Mouse (Mus musculus): Measurements from ENCODE around the gene Gli3. TPM values are rescaled to one million over a fixed set of nuclear protein-coding genes. Genes with fewer than 3 reads are reported as not detected.

Gli3 gene
- total and polyA plus RNA-seq, 2 experiments: 0.15 to 0.37 TPM

GRCm38 (mm10) chr13:15510925-15511324 lies 47.9 kb downstream of the Gli3 start:
- Histone ChIP-seq H3K27ac (replicated peaks; ENCODE audit: insufficient read depth, low read depth, low read length) (no peak overlapping the region), H3K27me3 (ENCODE audit: control insufficient read depth, insufficient read depth, low read length) (no peaks in the 10 kb centered on the region), H3K36me3 (ENCODE audit: control insufficient read depth, insufficient read depth, low read length) (no peaks in the 10 kb centered on the region), H3K9ac (ENCODE audit: low read depth, low read length) (no peak overlapping the region), H3K79me2 (ENCODE audit: control insufficient read depth, insufficient read depth, low read length) (no peaks in the 10 kb centered on the region), H3K4me1 (ENCODE audit: control insufficient read depth, insufficient read depth, low read length) (no peaks in the 10 kb centered on the region), H3K4me3 (ENCODE audit: insufficient read depth, low read depth, low read length) (no peak overlapping the region)
- TF ChIP-seq CTCF (IDR thresholded peaks at IDR 0.05; ENCODE audit: low read depth, low read length): no peak
- TF ChIP-seq POLR2A (IDR thresholded peaks at IDR 0.05; ENCODE audit: extremely low read depth, insufficient read depth, low read length): no peak
- DNase-seq (ENCODE audit: extremely low read depth, low read depth, low spot score): no peak

DNA sequence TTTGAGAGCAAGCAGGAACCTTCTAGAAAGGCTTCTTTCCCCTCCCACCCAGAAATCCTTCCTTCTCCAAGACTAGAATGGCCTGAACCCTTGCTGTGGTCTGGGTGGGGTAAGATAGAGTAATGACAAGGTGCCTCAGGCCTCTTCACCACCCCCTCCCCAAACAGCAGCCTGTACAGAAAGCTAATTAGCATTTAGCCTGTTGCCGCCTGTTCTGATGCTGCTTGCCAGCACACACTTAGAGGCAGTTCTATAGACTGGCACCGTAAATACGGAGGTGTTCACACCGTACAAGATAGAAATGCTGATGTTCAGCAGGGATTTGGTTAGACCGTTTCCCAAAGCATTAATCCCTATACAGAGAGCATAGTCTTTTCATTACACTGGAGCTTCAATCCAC lies 50.1 kb downstream of the Gli3 start:
- WGBS: 89% methylated on average over 5 of the region's 5 CpGs
- Histone ChIP-seq H3K4me3 (ENCODE audit: insufficient read depth, low read depth, low read length) (no peak overlapping the region), H3K4me1 (ENCODE audit: control insufficient read depth, insufficient read depth, low read length) (no peaks in the 10 kb centered on the region), H3K9ac (ENCODE audit: low read depth, low read length) (no peak overlapping the region), H3K79me2 (ENCODE audit: control insufficient read depth, insufficient read depth, low read length) (no peaks in the 10 kb centered on the region), H3K36me3 (ENCODE audit: control insufficient read depth, insufficient read depth, low read length) (no peaks in the 10 kb centered on the region), H3K27ac (replicated peaks; ENCODE audit: insufficient read depth, low read depth, low read length) (no peak overlapping the region), H3K27me3 (ENCODE audit: control insufficient read depth, insufficient read depth, low read length) (no peaks in the 10 kb centered on the region)
- no peak for DNase-seq (ENCODE audit: extremely low read depth, low read depth, low spot score)
- no peak for TF ChIP-seq CTCF (IDR thresholded peaks at IDR 0.05; ENCODE audit: low read depth, low read length)
- TF ChIP-seq POLR2A (IDR thresholded peaks at IDR 0.05; ENCODE audit: extremely low read depth, insufficient read depth, low read length): no peak

GRCm38 (mm10) chr13:15514082-15514481 lies 51.0 kb downstream of the Gli3 start:
- Histone ChIP-seq H3K9ac (ENCODE audit: low read depth, low read length) (no peak overlapping the region), H3K79me2 (ENCODE audit: control insufficient read depth, insufficient read depth, low read length) (no peaks in the 10 kb centered on the region), H3K36me3 (ENCODE audit: control insufficient read depth, insufficient read depth, low read length) (no peaks in the 10 kb centered on the region), H3K4me1 (ENCODE audit: control insufficient read depth, insufficient read depth, low read length) (no peaks in the 10 kb centered on the region), H3K27ac (replicated peaks; ENCODE audit: insufficient read depth, low read depth, low read length) (no peak overlapping the region), H3K27me3 (ENCODE audit: control insufficient read depth, insufficient read depth, low read length) (no peaks in the 10 kb centered on the region), H3K4me3 (ENCODE audit: insufficient read depth, low read depth, low read length) (no peak overlapping the region)
- WGBS: 88% methylated on average over 8 of the region's 8 CpGs
- no peak for TF ChIP-seq POLR2A (IDR thresholded peaks at IDR 0.05; ENCODE audit: extremely low read depth, insufficient read depth, low read length)
- TF ChIP-seq CTCF (IDR thresholded peaks at IDR 0.05; ENCODE audit: low read depth, low read length): no peak
- DNase-seq (ENCODE audit: extremely low read depth, low read depth, low spot score): no peak

- TF ChIP-seq POLR2A (IDR thresholded peaks at IDR 0.05; ENCODE audit: extremely low read depth, insufficient read depth, low read length) (no peak), CTCF (IDR thresholded peaks at IDR 0.05; ENCODE audit: low read depth, low read length) (no peak)
- WGBS: 83% methylated on average over 9 of the region's 9 CpGs
Observed at GRCm38 (mm10) chr13:15517048-15517760, 54.2 kb downstream of the Gli3 start.

GRCm38 (mm10) chr13:15520353-15520752 lies 57.3 kb downstream of the Gli3 start:
- Histone ChIP-seq H3K4me1 (ENCODE audit: control insufficient read depth, insufficient read depth, low read length) (no peaks in the 10 kb centered on the region), H3K79me2 (ENCODE audit: control insufficient read depth, insufficient read depth, low read length) (no peaks in the 10 kb centered on the region), H3K27ac (replicated peaks; ENCODE audit: insufficient read depth, low read depth, low read length) (no peak overlapping the region), H3K36me3 (ENCODE audit: control insufficient read depth, insufficient read depth, low read length) (no peaks in the 10 kb centered on the region), H3K27me3 (ENCODE audit: control insufficient read depth, insufficient read depth, low read length) (no peaks in the 10 kb centered on the region), H3K9ac (ENCODE audit: low read depth, low read length) (no peak overlapping the region), H3K4me3 (ENCODE audit: insufficient read depth, low read depth, low read length) (no peak overlapping the region)
- 90% methylated on average over 2 of the region's 2 CpGs for WGBS
- no peak for DNase-seq (ENCODE audit: extremely low read depth, low read depth, low spot score)
- no peak for TF ChIP-seq POLR2A (IDR thresholded peaks at IDR 0.05; ENCODE audit: extremely low read depth, insufficient read depth, low read length)
- TF ChIP-seq CTCF (IDR thresholded peaks at IDR 0.05; ENCODE audit: low read depth, low read length): no peak

More at GRCm38 (mm10) chr13:15517048-15517760, 54.2 kb downstream of the Gli3 start:
- Histone ChIP-seq H3K27me3 (ENCODE audit: control insufficient read depth, insufficient read depth, low read length) (no peaks in the 10 kb centered on the region), H3K4me1 (ENCODE audit: control insufficient read depth, insufficient read depth, low read length) (no peaks in the 10 kb centered on the region), H3K27ac (replicated peaks; ENCODE audit: insufficient read depth, low read depth, low read length) (no peak overlapping the region), H3K79me2 (ENCODE audit: control insufficient read depth, insufficient read depth, low read length) (no peaks in the 10 kb centered on the region), H3K36me3 (ENCODE audit: control insufficient read depth, insufficient read depth, low read length) (no peaks in the 10 kb centered on the region), H3K9ac (ENCODE audit: low read depth, low read length) (no peak overlapping the region), H3K4me3 (ENCODE audit: insufficient read depth, low read depth, low read length) (no peak overlapping the region)
- DNase-seq (ENCODE audit: extremely low read depth, low read depth, low spot score): no peak

GRCm38 (mm10) chr13:15522153-15522552 lies 59.1 kb downstream of the Gli3 start:
- H3K4me3 ChIP-seq (ENCODE audit: insufficient read depth, low read depth, low read length): no peak overlapping the region

More at GRCm38 (mm10) chr13:15522153-15522552, 59.1 kb downstream of the Gli3 start:
- Histone ChIP-seq H3K4me1 (ENCODE audit: control insufficient read depth, insufficient read depth, low read length) (no peaks in the 10 kb centered on the region), H3K27ac (replicated peaks; ENCODE audit: insufficient read depth, low read depth, low read length) (no peak overlapping the region), H3K27me3 (ENCODE audit: control insufficient read depth, insufficient read depth, low read length) (no peaks in the 10 kb centered on the region), H3K36me3 (ENCODE audit: control insufficient read depth, insufficient read depth, low read length) (no peaks in the 10 kb centered on the region), H3K79me2 (ENCODE audit: control insufficient read depth, insufficient read depth, low read length) (no peaks in the 10 kb centered on the region), H3K9ac (ENCODE audit: low read depth, low read length) (no peak overlapping the region)
- WGBS: 79% methylated on average over 3 of the region's 3 CpGs
- no peak for TF ChIP-seq POLR2A (IDR thresholded peaks at IDR 0.05; ENCODE audit: extremely low read depth, insufficient read depth, low read length)
- no peak for TF ChIP-seq CTCF (IDR thresholded peaks at IDR 0.05; ENCODE audit: low read depth, low read length)
- no peak for DNase-seq (ENCODE audit: extremely low read depth, low read depth, low spot score)
